Mouse (Mus musculus) yolk sac, embryonic 10.5 days (tissue): ENCODE measurements at regions not wholly inside any gene's neighbourhood (a gene's known extent, or its start where the extent isn't known, plus 50 kb on each side); places are given as distances from the start of the nearest gene placed in this dataset.

Source experiments
- DNase-seq: peaks from one replicate; pipeline ENCODE4 v3.0.0-alpha.2; 2017; ENCODE audit warnings: low spot score

- DNase-seq, result no peak
Measured at GRCm38 (mm10) chr6:104038853-104039252, 453.7 kb upstream of the Cntn6 start.

GRCm38 (mm10) chr6:104040450-104040849 lies 452.1 kb upstream of the Cntn6 start:
- DNase-seq, result no peak

GRCm38 (mm10) chr6:104055996-104056395 lies 436.6 kb upstream of the Cntn6 start:
- no peak for DNase-seq

GRCm38 (mm10) chr6:104061692-104062263 lies 430.8 kb upstream of the Cntn6 start:
- no peak for DNase-seq

GRCm38 (mm10) chr6:104080581-104080980 lies 412.0 kb upstream of the Cntn6 start:
- no peak for DNase-seq

- DNase-seq, result no peak
Measured at GRCm38 (mm10) chr6:104082242-104082641, 410.3 kb upstream of the Cntn6 start.

GRCm38 (mm10) chr6:104108386-104108785 lies 384.2 kb upstream of the Cntn6 start:
- DNase-seq, result no peak
